Mouse (Mus musculus): ENCODE measurements around the gene Prodh2.
A peak's percentile ranks its signal among the peaks of the same experiment; 100 is the strongest.
"Not testable (repeated sequence)": the region's sequence is repeated elsewhere in the genome, so short reads cannot be mapped to it uniquely, and the experiment has no call there.

Prodh2 gene

GRCm38 (mm10) chr7:30493401-30493931, at the start of gene Prodh2:
Prodh2 (plus strand) TSS chr7:30493622.
- no peak for DNase-seq (ENCODE audit: low spot score)

- no peak for DNase-seq (ENCODE audit: low spot score)
Observed at GRCm38 (mm10) chr7:30443696-30444095, 49.7 kb upstream of the Prodh2 start.

GRCm38 (mm10) chr7:30444154-30444970, 49.1 kb upstream of the Prodh2 start:
- peak; percentile 38 for DNase-seq (ENCODE audit: low spot score)

GRCm38 (mm10) chr7:30444971-30445751, 48.3 kb upstream of the Prodh2 start, which contains the start of gene Aplp1:
Aplp1 (minus strand) TSS chr7:30445535.
- DNase-seq (ENCODE audit: low spot score): peak; percentile 52

- no peak for DNase-seq (ENCODE audit: low spot score)
Observed at GRCm38 (mm10) chr7:30450241-30450640, 43.2 kb upstream of the Prodh2 start.

- DNase-seq (ENCODE audit: low spot score): no peak
Observed at GRCm38 (mm10) chr7:30453327-30453726, 40.1 kb upstream of the Prodh2 start.

- no peak for DNase-seq (ENCODE audit: low spot score)
Observed at GRCm38 (mm10) chr7:30453766-30454165, 39.7 kb upstream of the Prodh2 start.

- DNase-seq (ENCODE audit: low spot score): no peak
Observed at GRCm38 (mm10) chr7:30454259-30454658, 39.2 kb upstream of the Prodh2 start.

GRCm38 (mm10) chr7:30456487-30456886, 36.9 kb upstream of the Prodh2 start:
- no peak for DNase-seq (ENCODE audit: low spot score)

- no peak for DNase-seq (ENCODE audit: low spot score)
Observed at GRCm38 (mm10) chr7:30456911-30457628, 36.4 kb upstream of the Prodh2 start.

- DNase-seq (ENCODE audit: low spot score): no peak
Observed at GRCm38 (mm10) chr7:30457629-30458330, 35.6 kb upstream of the Prodh2 start, which contains the start of the genes Kirrel2 and Nphs1. Kirrel2 (minus strand) TSS chr7:30457690. Nphs1 (plus strand) TSS chr7:30458315.

GRCm38 (mm10) chr7:30459484-30459883, 33.9 kb upstream of the Prodh2 start:
- no peak for DNase-seq (ENCODE audit: low spot score)

- DNase-seq (ENCODE audit: low spot score): no peak
Observed at GRCm38 (mm10) chr7:30463568-30463967, 29.9 kb upstream of the Prodh2 start.

- DNase-seq (ENCODE audit: low spot score): no peak
Observed at GRCm38 (mm10) chr7:30463996-30464395, 29.4 kb upstream of the Prodh2 start.

- no peak for DNase-seq (ENCODE audit: low spot score)
Observed at GRCm38 (mm10) chr7:30464816-30465300, 28.6 kb upstream of the Prodh2 start.

- DNase-seq (ENCODE audit: low spot score): no peak
Observed at GRCm38 (mm10) chr7:30472411-30472810, 21.0 kb upstream of the Prodh2 start.

- DNase-seq (ENCODE audit: low spot score): no peak
Observed at GRCm38 (mm10) chr7:30474999-30475398, 18.4 kb upstream of the Prodh2 start.

- not testable (repeated sequence) for DNase-seq (ENCODE audit: low spot score)
Observed at GRCm38 (mm10) chr7:30476136-30476535, 17.3 kb upstream of the Prodh2 start.

- peak; percentile 26 for DNase-seq (ENCODE audit: low spot score)
Observed at GRCm38 (mm10) chr7:30477415-30478381, 15.7 kb upstream of the Prodh2 start.

- no peak for DNase-seq (ENCODE audit: low spot score)
Observed at GRCm38 (mm10) chr7:30484250-30484649, 9.2 kb upstream of the Prodh2 start.
